ENCODE assay signal across 10 mouse cellular contexts in genomic region chr14:86678179-86678780, GRCm38 (mm10).
DNase-seq lines count a peak whose midpoint lies in the region; ATAC-seq and TF ChIP-seq lines count a peak whose summit lies in the region.
"Had no signal": no experiment of that assay in that cellular context is flagged by ENCODE, and none has a peak within 500 bp of the region (broad histone marks: within the 10 kb centered on the region; RNA-seq: fewer than 3 reads in every experiment).

No protein-coding gene starts in this region.

- in situ Hi-C loops in CH12.LX (cut with MboI; ENCODE audit: low pct_ligation_motif_present, low pct_unique_long_range_greater_than_20kb, low sequenced_read_pairs), result no loop called here

- peak; percentile 61 for TF ChIP-seq CTCF in intestine, postnatal 0 days (IDR thresholded peaks at IDR 0.05; ENCODE audit: low read depth)
- peak in 1 of 2 experiments; percentile 65; a peak in 3 of 4 replicates for TF ChIP-seq CTCF in CH12.LX (conservative IDR thresholded peaks at IDR 0.05 in 1 of 2, IDR thresholded peaks at IDR 0.05 in 1 of 2; ENCODE audit: low read depth in 2 of 2, low read length in 2 of 2)
- TF ChIP-seq CTCF in forebrain, postnatal 0 days (IDR thresholded peaks at IDR 0.05; ENCODE audit: low read depth), result peak; percentile 64

- TF ChIP-seq EP300 in CH12.LX (IDR thresholded peaks at IDR 0.05; ENCODE audit: low read length), result no peak

- H3K27me3 ChIP-seq in intestine, postnatal 0 days (replicated peaks; ENCODE audit: control insufficient read depth, insufficient read depth, low read length), result no peaks in the 10 kb centered on the region
- H3K27me3 ChIP-seq in intestine, embryonic 16.5 days (replicated peaks; ENCODE audit: control insufficient read depth, insufficient read depth, low read length), result no peaks in the 10 kb centered on the region
- no peaks in the 10 kb centered on the region for H3K27me3 ChIP-seq in CH12.LX (replicated peaks)
- no peaks in the 10 kb centered on the region for H3K27me3 ChIP-seq in forebrain, postnatal 0 days (ENCODE audit: insufficient read depth, low read length)
- no peaks in the 10 kb centered on the region for H3K27me3 ChIP-seq in heart, embryonic 10.5 days (ENCODE audit: insufficient read depth, poor library complexity, severe bottlenecking)
- H3K27me3 ChIP-seq: embryonic facial prominence, embryonic 13.5 days had no signal

- intact Hi-C loops in left cerebral cortex, postnatal 14 days (cut with DNase I), result loop anchor here (5.0 kb wide), 1 partner anchor 104 kb away; no protein-coding TSS in a partner anchor

- no peaks in the 10 kb centered on the region for H3K4me1 ChIP-seq in intestine, postnatal 0 days (replicated peaks; ENCODE audit: control insufficient read depth, insufficient read depth, low read length)
- H3K4me1 ChIP-seq in intestine, embryonic 16.5 days (ENCODE audit: control insufficient read depth, insufficient read depth, low read length), result no peaks in the 10 kb centered on the region
- H3K4me1 ChIP-seq in CH12.LX (ENCODE audit: control insufficient read depth in 1 of 2, insufficient read depth in 2 of 2), result peaks cover 0 to 41% of the 10 kb centered on the region in 2 experiments; a peak in 2 of 4 replicates
- no peaks in the 10 kb centered on the region; the same call in 1 of the 2 replicates for H3K4me1 ChIP-seq in forebrain, postnatal 0 days (ENCODE audit: insufficient read depth)
- H3K4me1 ChIP-seq in heart, embryonic 10.5 days, result no peaks in the 10 kb centered on the region
- H3K4me1 ChIP-seq: embryonic facial prominence, embryonic 13.5 days had no signal

- 65% methylated on average over 5 of the region's 5 CpGs for WGBS in intestine, postnatal 0 days
- 65% methylated on average over 5 of the region's 5 CpGs for WGBS in intestine, embryonic 16.5 days
- 47% methylated on average over 5 of the region's 5 CpGs for WGBS in forebrain, postnatal 0 days
- 63% methylated on average over 5 of the region's 5 CpGs for WGBS in heart, embryonic 10.5 days

- no peak overlapping the region for H3K27ac ChIP-seq in intestine, postnatal 0 days (ENCODE audit: low read depth, low read length)
- no peak overlapping the region for H3K27ac ChIP-seq in intestine, embryonic 16.5 days (ENCODE audit: low read length)
- no peak overlapping the region for H3K27ac ChIP-seq in CH12.LX (ENCODE audit: insufficient read depth, low read depth)
- no peak overlapping the region for H3K27ac ChIP-seq in forebrain, postnatal 0 days (ENCODE audit: low read depth, low read length)
- no peak overlapping the region for H3K27ac ChIP-seq in heart, embryonic 10.5 days
- H3K27ac ChIP-seq: embryonic facial prominence, embryonic 13.5 days had no signal

- peak; percentile 51 for TF ChIP-seq RAD21 in CH12.LX (IDR thresholded peaks at IDR 0.05; ENCODE audit: low read depth, low read length)

- H3K36me3 ChIP-seq in intestine, postnatal 0 days (ENCODE audit: control insufficient read depth, insufficient read depth), result no peaks in the 10 kb centered on the region
- no peaks in the 10 kb centered on the region for H3K36me3 ChIP-seq in intestine, embryonic 16.5 days (ENCODE audit: control insufficient read depth, insufficient read depth, low read length)
- H3K36me3 ChIP-seq in CH12.LX (replicated peaks in 1 of 2; ENCODE audit: control insufficient read depth in 1 of 2, insufficient read depth in 1 of 2, low read length in 1 of 2), result peaks cover 0 to 4% of the 10 kb centered on the region in 2 experiments
- H3K36me3 ChIP-seq in forebrain, postnatal 0 days (ENCODE audit: insufficient read depth), result no peaks in the 10 kb centered on the region
- no peaks in the 10 kb centered on the region for H3K36me3 ChIP-seq in heart, embryonic 10.5 days
- H3K36me3 ChIP-seq: embryonic facial prominence, embryonic 13.5 days had no signal

- H3K4me3 ChIP-seq in intestine, postnatal 0 days (ENCODE audit: low read depth, low read length), result no peak overlapping the region
- H3K4me3 ChIP-seq in intestine, embryonic 16.5 days (ENCODE audit: low read length), result no peak overlapping the region
- no peak overlapping the region for H3K4me3 ChIP-seq in CH12.LX (replicated peaks in 1 of 3; ENCODE audit: low read depth in 2 of 3, low read length in 2 of 3, poor library complexity in 1 of 3)
- H3K4me3 ChIP-seq in forebrain, postnatal 0 days (ENCODE audit: low read depth, low read length), result no peak overlapping the region
- H3K4me3 ChIP-seq in heart, embryonic 10.5 days, result no peak overlapping the region
- H3K4me3 ChIP-seq: embryonic facial prominence, embryonic 13.5 days had no signal

- TF ChIP-seq POLR2A in CH12.LX (IDR thresholded peaks at IDR 0.05; ENCODE audit: low read depth, low read length), result no peak

- H3K9me3 ChIP-seq in intestine, postnatal 0 days (ENCODE audit: control insufficient read depth), result no peaks in the 10 kb centered on the region
- no peaks in the 10 kb centered on the region for H3K9me3 ChIP-seq in intestine, embryonic 16.5 days (ENCODE audit: control insufficient read depth, low read length)
- H3K9me3 ChIP-seq in CH12.LX (replicated peaks; ENCODE audit: low read length), result no peaks in the 10 kb centered on the region
- H3K9me3 ChIP-seq in forebrain, postnatal 0 days (ENCODE audit: low read length), result no peaks in the 10 kb centered on the region
- no peaks in the 10 kb centered on the region for H3K9me3 ChIP-seq in heart, embryonic 10.5 days
- H3K9me3 ChIP-seq: embryonic facial prominence, embryonic 13.5 days had no signal

- dilution Hi-C loops in CH12.LX (cut with MboI; ENCODE audit: extremely low pct_ligation_motif_present, extremely low pct_unique_long_range_greater_than_20kb, low sequenced_read_pairs), result no loop called here

- no peak for ATAC-seq in intestine, postnatal 0 days
- no peak for ATAC-seq in intestine, embryonic 16.5 days
- no peak for ATAC-seq in forebrain, postnatal 0 days

- no peak overlapping the region for H3K4me2 ChIP-seq in intestine, postnatal 0 days (replicated peaks; ENCODE audit: low read depth)
- no peak overlapping the region for H3K4me2 ChIP-seq in intestine, embryonic 16.5 days (ENCODE audit: low read depth, low read length)
- H3K4me2 ChIP-seq in CH12.LX (ENCODE audit: insufficient read depth, low read depth, poor library complexity, severe bottlenecking), result no peak overlapping the region
- no peak overlapping the region for H3K4me2 ChIP-seq in forebrain, postnatal 0 days (ENCODE audit: low read depth)
- H3K4me2 ChIP-seq: embryonic facial prominence, embryonic 13.5 days had no signal

- H3K9ac ChIP-seq in intestine, postnatal 0 days (ENCODE audit: low read depth, low read length), result no peak overlapping the region
- no peak overlapping the region for H3K9ac ChIP-seq in intestine, embryonic 16.5 days (ENCODE audit: low read depth, low read length)
- H3K9ac ChIP-seq in CH12.LX (ENCODE audit: insufficient read depth, low read depth), result no peak overlapping the region
- H3K9ac ChIP-seq in forebrain, postnatal 0 days, result no peak overlapping the region
- H3K9ac ChIP-seq: embryonic facial prominence, embryonic 13.5 days had no signal

- DNase-seq in 3T3-L1 (ENCODE audit: low read depth, low spot score), result peak; percentile 15
- peak; percentile 26 for DNase-seq in CH12.LX (ENCODE audit: extremely low read depth)
- peak; percentile 35 for DNase-seq in forebrain, postnatal 0 days
- no peak for DNase-seq in left cerebral cortex, postnatal 14 days (ENCODE audit: low spot score in 2 of 2)
- DNase-seq in heart, embryonic 10.5 days (ENCODE audit: low spot score), result no peak
- DNase-seq in right cerebral cortex, postnatal 10 days (ENCODE audit: low spot score in 2 of 2), result no peak
- DNase-seq: spleen, adult 18-20 months had no signal

- H3K79me2 ChIP-seq in CH12.LX (replicated peaks; ENCODE audit: control insufficient read depth, extremely low read depth, insufficient read depth, poor library complexity, severe bottlenecking), result no peaks in the 10 kb centered on the region

TF ChIP-seq in CH12.LX, 34 proteins besides CTCF, POLR2A, EP300 and RAD21:
- TF ChIP-seq BHLHE40 (IDR thresholded peaks at IDR 0.05; ENCODE audit: low read depth, low read length), result no peak
- peak; percentile 64 for TF ChIP-seq SMC3 (IDR thresholded peaks at IDR 0.05; ENCODE audit: low read depth, low read length)

Comparison
In these comparisons a context has a peak if more than half of its experiments do, and no peak if none do; other contexts are left out.
1. DNase-seq: peak in 3T3-L1 (single experiment), CH12.LX (single experiment) and forebrain, postnatal 0 days (single experiment); none in left cerebral cortex, postnatal 14 days (0 of 2), heart, embryonic 10.5 days (single experiment) and right cerebral cortex, postnatal 10 days (0 of 2).